Mouse (Mus musculus): ENCODE measurements around the gene Ubr4. TPM values are rescaled to one million over a fixed set of nuclear protein-coding genes. Genes with fewer than 3 reads are reported as not detected.
A peak's percentile ranks its signal among the peaks of the same experiment; 100 is the strongest.

Gene Ubr4
- total RNA-seq, 1 experiment, result 199 TPM

- in situ Hi-C loops (cut with MboI; ENCODE audit: low sequenced_read_pairs in 2 of 2, unreplicated experiment in 2 of 2), result no loop called here
- H3K27ac ChIP-seq (ENCODE audit: insufficient read depth, low read depth, low read length, poor library complexity, severe bottlenecking), result no peak overlapping the region
- no peak for TF ChIP-seq ZC3H11A (IDR thresholded peaks at IDR 0.05; ENCODE audit: borderline replicate concordance, low read depth, low read length)
- TF ChIP-seq CHD2 (IDR thresholded peaks at IDR 0.05; ENCODE audit: low read depth, low read length), result no peak
- no peak for TF ChIP-seq MAFK (IDR thresholded peaks at IDR 0.05; ENCODE audit: insufficient read depth, low read depth, low read length)
- TF ChIP-seq HCFC1 (IDR thresholded peaks at IDR 0.05; ENCODE audit: borderline replicate concordance, insufficient read depth, low read length), result no peak
- no peak for TF ChIP-seq ZNF384 (IDR thresholded peaks at IDR 0.05; ENCODE audit: low read depth, low read length)
Observed at GRCm38 (mm10) chr4:139493227-139494025, 141.0 kb downstream of the Ubr4 start.

GRCm38 (mm10) chr4:139500814-139501213 lies 148.4 kb downstream of the Ubr4 start:
- Histone ChIP-seq H3K36me3 (ENCODE audit: control insufficient read depth, insufficient read depth, low read length, poor library complexity, severe bottlenecking) (no peaks in the 10 kb centered on the region), H3K9ac (ENCODE audit: insufficient read depth, low read depth, low read length, poor library complexity, severe bottlenecking) (peak overlapping the region; percentile 21; the same call in 1 of the 2 replicates), H3K4me1 (ENCODE audit: control insufficient read depth in 2 of 2, insufficient read depth in 2 of 2, low read length in 2 of 2, poor library complexity in 1 of 2) (0 out of 4 replicates have a peak, but pooled peaks cover 0 to 3% of the 10 kb centered on the region in 2 experiments), H3K4me3 (ENCODE audit: insufficient read depth in 1 of 2, low read depth in 1 of 2, low read length in 2 of 2, poor library complexity in 1 of 2, severe bottlenecking in 1 of 2) (peak overlapping the region; percentile 39 to 42; a peak in 3 of 4 replicates), H3K9me3 (ENCODE audit: control insufficient read depth, insufficient read depth, low read depth, low read length) (no peaks in the 10 kb centered on the region), H3K27ac (ENCODE audit: insufficient read depth, low read depth, low read length, poor library complexity, severe bottlenecking) (no peak overlapping the region)
- TF ChIP-seq CHD2 (IDR thresholded peaks at IDR 0.05; ENCODE audit: low read depth, low read length), result no peak
- TF ChIP-seq ZC3H11A (IDR thresholded peaks at IDR 0.05; ENCODE audit: borderline replicate concordance, low read depth, low read length), result no peak
- no peak for TF ChIP-seq ZNF384 (IDR thresholded peaks at IDR 0.05; ENCODE audit: low read depth, low read length)
- TF ChIP-seq HCFC1 (IDR thresholded peaks at IDR 0.05; ENCODE audit: borderline replicate concordance, insufficient read depth, low read length), result no peak
- no peak for TF ChIP-seq MAFK (IDR thresholded peaks at IDR 0.05; ENCODE audit: insufficient read depth, low read depth, low read length)
- in situ Hi-C loops (cut with MboI; ENCODE audit: low sequenced_read_pairs in 2 of 2, unreplicated experiment in 2 of 2), result no loop called here
- no peak for DNase-seq (ENCODE audit: low read depth, low spot score)

More at GRCm38 (mm10) chr4:139493227-139494025, 141.0 kb downstream of the Ubr4 start:
- H3K9ac ChIP-seq (ENCODE audit: insufficient read depth, low read depth, low read length, poor library complexity, severe bottlenecking), result no peak overlapping the region
- H3K9me3 ChIP-seq (ENCODE audit: control insufficient read depth, insufficient read depth, low read depth, low read length), result no peaks in the 10 kb centered on the region
- peaks cover under 1 to 3% of the 10 kb centered on the region in 2 experiments; a peak in 2 of 4 replicates for H3K4me1 ChIP-seq (ENCODE audit: control insufficient read depth in 2 of 2, insufficient read depth in 2 of 2, low read length in 2 of 2, poor library complexity in 1 of 2)
- no peak for DNase-seq (ENCODE audit: low read depth, low spot score)
- peaks cover 30% of the 10 kb centered on the region for H3K36me3 ChIP-seq (ENCODE audit: control insufficient read depth, insufficient read depth, low read length, poor library complexity, severe bottlenecking)
- no peak overlapping the region for H3K4me3 ChIP-seq (ENCODE audit: insufficient read depth in 1 of 2, low read depth in 1 of 2, low read length in 2 of 2, poor library complexity in 1 of 2, severe bottlenecking in 1 of 2)

- Histone ChIP-seq H3K36me3 (ENCODE audit: control insufficient read depth, insufficient read depth, low read length, poor library complexity, severe bottlenecking) (no peaks in the 10 kb centered on the region), H3K27ac (ENCODE audit: insufficient read depth, low read depth, low read length, poor library complexity, severe bottlenecking) (no peak overlapping the region), H3K9me3 (ENCODE audit: control insufficient read depth, insufficient read depth, low read depth, low read length) (no peaks in the 10 kb centered on the region), H3K4me3 (ENCODE audit: insufficient read depth in 1 of 2, low read depth in 1 of 2, low read length in 2 of 2, poor library complexity in 1 of 2, severe bottlenecking in 1 of 2) (no peak overlapping the region), H3K9ac (ENCODE audit: insufficient read depth, low read depth, low read length, poor library complexity, severe bottlenecking) (no peak overlapping the region), H3K4me1 (ENCODE audit: control insufficient read depth in 2 of 2, insufficient read depth in 2 of 2, low read length in 2 of 2, poor library complexity in 1 of 2) (0 out of 4 replicates have a peak, but pooled peaks cover 0 to 3% of the 10 kb centered on the region in 2 experiments)
- no peak for TF ChIP-seq ZNF384 (IDR thresholded peaks at IDR 0.05; ENCODE audit: low read depth, low read length)
- TF ChIP-seq ZC3H11A (IDR thresholded peaks at IDR 0.05; ENCODE audit: borderline replicate concordance, low read depth, low read length), result no peak
- TF ChIP-seq CHD2 (IDR thresholded peaks at IDR 0.05; ENCODE audit: low read depth, low read length), result no peak
- no peak for TF ChIP-seq HCFC1 (IDR thresholded peaks at IDR 0.05; ENCODE audit: borderline replicate concordance, insufficient read depth, low read length)
- no peak for TF ChIP-seq MAFK (IDR thresholded peaks at IDR 0.05; ENCODE audit: insufficient read depth, low read depth, low read length)
- in situ Hi-C loops (cut with MboI; ENCODE audit: low sequenced_read_pairs in 2 of 2, unreplicated experiment in 2 of 2), result no loop called here
- DNase-seq (ENCODE audit: low read depth, low spot score), result no peak
Observed at GRCm38 (mm10) chr4:139501702-139502101, 149.3 kb downstream of the Ubr4 start.

GRCm38 (mm10) chr4:139503919-139504318 lies 151.5 kb downstream of the Ubr4 start:
- Histone ChIP-seq H3K27ac (ENCODE audit: insufficient read depth, low read depth, low read length, poor library complexity, severe bottlenecking) (no peak overlapping the region), H3K9me3 (ENCODE audit: control insufficient read depth, insufficient read depth, low read depth, low read length) (no peaks in the 10 kb centered on the region), H3K4me3 (ENCODE audit: insufficient read depth in 1 of 2, low read depth in 1 of 2, low read length in 2 of 2, poor library complexity in 1 of 2, severe bottlenecking in 1 of 2) (no peak overlapping the region), H3K36me3 (ENCODE audit: control insufficient read depth, insufficient read depth, low read length, poor library complexity, severe bottlenecking) (no peaks in the 10 kb centered on the region), H3K4me1 (ENCODE audit: control insufficient read depth in 2 of 2, insufficient read depth in 2 of 2, low read length in 2 of 2, poor library complexity in 1 of 2) (no peaks in the 10 kb centered on the region), H3K9ac (ENCODE audit: insufficient read depth, low read depth, low read length, poor library complexity, severe bottlenecking) (no peak overlapping the region)
- TF ChIP-seq CHD2 (IDR thresholded peaks at IDR 0.05; ENCODE audit: low read depth, low read length) (no peak), MAFK (IDR thresholded peaks at IDR 0.05; ENCODE audit: insufficient read depth, low read depth, low read length) (no peak), ZNF384 (IDR thresholded peaks at IDR 0.05; ENCODE audit: low read depth, low read length) (no peak), HCFC1 (IDR thresholded peaks at IDR 0.05; ENCODE audit: borderline replicate concordance, insufficient read depth, low read length) (no peak), ZC3H11A (IDR thresholded peaks at IDR 0.05; ENCODE audit: borderline replicate concordance, low read depth, low read length) (no peak)
- DNase-seq (ENCODE audit: low read depth, low spot score), result no peak
- in situ Hi-C loops (cut with MboI; ENCODE audit: low sequenced_read_pairs in 2 of 2, unreplicated experiment in 2 of 2), result no loop called here

All from ES-E14 (cell line).